Mouse (Mus musculus) retina, postnatal 7 days (tissue): ENCODE data around the gene Olfr913.

ENCODE experiments used
- DNase-seq: peaks from one replicate; pipeline ENCODE4 v3.0.0-alpha.2; 2012; ENCODE audit warnings: low read depth, low spot score

Gene Olfr913

GRCm38 (mm10) chr9:38592459-38592858 lies at the start of gene Olfr913:
Gene Olfr913 (plus strand): TSS chr9:38592759.
- no peak for DNase-seq

- no peak for DNase-seq
Measured at GRCm38 (mm10) chr9:38579878-38580277, 12.7 kb upstream of the Olfr913 start, which contains the start of gene Olfr912. Gene Olfr912 (plus strand): TSS chr9:38580178.

- no peak for DNase-seq
Measured at GRCm38 (mm10) chr9:38591056-38591455, 1.5 kb upstream of the Olfr913 start.

GRCm38 (mm10) chr9:38604802-38605201 lies 12.2 kb downstream of the Olfr913 start, which contains the start of gene Olfr914:
Gene Olfr914 (plus strand): TSS chr9:38605102.
- no peak for DNase-seq

- DNase-seq: no peak
Measured at GRCm38 (mm10) chr9:38632406-38632805, 39.8 kb downstream of the Olfr913 start.
